Mouse (Mus musculus) c-Kit-positive CD71-negative TER-119-negative erythroid progenitor cells, embryonic 14.5 days (primary cell): ENCODE measurements around the gene Stat5a.

ENCODE experiments used
- DNase-seq: peaks from one replicate; pipeline ENCODE4 v3.0.0-alpha.2; 2013; ENCODE audit warnings: low read depth

Gene Stat5a

DNA sequence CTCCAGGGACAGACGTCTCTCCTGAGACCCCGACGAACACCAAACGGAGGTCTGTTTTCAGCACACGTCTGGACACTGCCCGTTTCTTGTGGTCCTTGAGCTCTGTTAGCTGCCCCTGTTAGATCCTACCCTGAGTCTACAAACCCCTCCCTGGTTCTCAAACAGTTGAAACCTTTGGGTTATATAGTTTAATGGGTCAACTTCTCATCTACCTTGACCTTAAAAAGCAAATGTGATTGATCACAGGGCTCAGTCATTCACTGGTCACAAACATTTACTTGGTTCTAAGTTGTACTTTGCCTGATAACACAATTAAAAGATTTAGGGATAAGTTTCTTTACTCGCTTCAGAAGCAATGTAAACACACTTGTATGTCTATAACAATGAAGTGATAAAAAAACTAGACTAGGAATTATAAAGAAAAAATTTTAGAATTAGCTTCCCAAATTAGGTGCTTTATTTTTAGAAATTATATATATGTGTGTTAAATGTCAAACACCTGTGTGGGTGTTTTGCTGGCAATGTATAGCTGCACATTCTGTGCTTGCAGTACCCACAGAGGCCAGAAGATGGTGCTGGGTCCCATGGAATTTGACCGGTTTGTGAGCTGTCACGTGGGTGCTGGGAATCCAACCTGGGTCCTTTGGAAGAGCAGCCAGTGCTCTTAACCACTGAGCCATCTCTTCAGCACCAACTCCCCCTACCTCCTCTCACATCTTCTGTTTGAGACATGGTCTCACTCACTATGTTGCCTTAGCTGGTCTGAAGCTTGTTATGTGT, 22.0 kb upstream of the Stat5a start:
- DNase-seq, result no peak

DNA sequence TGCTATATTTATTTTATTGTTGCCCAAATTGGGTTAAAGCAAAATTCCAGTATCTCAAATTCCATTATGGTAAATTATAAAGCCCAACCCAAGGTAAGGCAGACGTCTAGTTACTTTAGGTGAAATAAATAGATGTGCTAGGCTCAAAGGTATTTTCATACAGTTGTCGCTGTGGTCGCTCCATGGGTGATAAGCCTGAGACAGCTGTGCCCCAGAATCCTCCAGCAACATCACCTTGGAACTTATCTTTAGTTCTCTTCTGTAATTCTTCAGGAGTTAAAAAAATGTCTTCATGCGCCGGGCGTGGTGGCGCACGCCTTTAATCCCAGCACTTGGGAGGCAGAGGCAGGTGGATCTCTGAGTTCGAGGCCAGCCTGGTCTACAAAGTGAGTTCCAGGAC, 20.3 kb upstream of the Stat5a start:
- DNase-seq, result no peak

- no peak for DNase-seq
These were observed 19.6 kb upstream of the Stat5a start for GRCm38 (mm10) chr11:100839523-100839922.

DNA sequence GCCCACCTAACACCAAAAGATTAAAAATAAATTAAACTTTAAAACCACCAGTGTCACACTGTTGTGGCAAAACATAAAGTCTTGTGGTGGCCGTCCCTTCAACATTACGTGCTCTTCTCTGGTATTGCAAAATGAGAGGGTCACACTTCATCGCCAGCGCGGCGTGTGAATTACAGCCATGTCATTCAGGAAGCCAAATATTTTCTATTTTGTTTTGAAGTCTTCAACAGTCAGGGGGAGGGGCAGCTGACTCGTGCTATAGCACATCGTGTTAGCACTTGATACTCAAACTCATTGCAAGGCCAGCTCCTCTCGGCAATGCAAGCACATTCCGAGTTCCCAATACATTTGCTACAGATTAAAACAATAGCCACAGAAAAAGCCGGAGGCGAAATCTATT, 18.3 kb upstream of the Stat5a start:
- DNase-seq, result no peak

DNA sequence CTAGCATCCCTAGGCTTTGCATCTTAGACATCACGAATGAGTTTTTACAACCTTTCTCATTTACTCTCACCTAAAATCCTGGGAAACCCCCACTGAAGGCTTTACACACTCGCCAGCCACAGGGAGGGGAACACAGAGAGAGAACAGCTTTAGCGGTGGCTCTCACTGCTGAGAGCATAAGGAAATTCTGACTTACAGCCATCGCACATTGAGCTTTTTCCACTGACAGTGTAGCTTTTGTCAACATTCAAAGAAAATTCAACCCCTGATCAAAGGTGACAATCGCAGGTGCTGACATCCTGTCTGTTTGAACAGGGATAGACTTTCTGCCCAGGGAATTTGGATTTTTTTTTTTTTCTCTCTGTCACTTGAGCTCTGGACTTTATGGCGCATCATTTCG, 17.1 kb upstream of the Stat5a start:
- DNase-seq, result no peak

- DNase-seq, result no peak
These were observed 16.0 kb upstream of the Stat5a start for GRCm38 (mm10) chr11:100843070-100843669.

DNA sequence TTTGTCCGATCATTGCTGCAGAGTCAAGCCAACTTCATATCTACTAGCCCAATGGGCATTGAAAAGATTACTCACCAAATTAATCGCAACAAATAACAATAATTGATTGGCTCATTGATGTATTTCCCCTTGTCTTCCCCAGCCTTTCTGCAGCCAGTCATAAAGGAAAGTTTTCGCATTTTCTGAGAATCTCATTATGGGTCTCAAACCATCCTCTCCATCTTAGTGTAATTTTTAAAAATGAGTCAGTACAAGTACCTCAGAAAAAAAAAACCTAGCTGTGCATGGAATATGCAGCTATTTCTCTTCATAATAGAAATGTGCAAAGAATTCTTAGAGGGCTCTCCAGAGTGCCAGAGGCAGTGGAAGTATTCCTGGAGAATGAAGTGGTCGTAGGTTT, 15.0 kb upstream of the Stat5a start:
- DNase-seq, result no peak

DNA sequence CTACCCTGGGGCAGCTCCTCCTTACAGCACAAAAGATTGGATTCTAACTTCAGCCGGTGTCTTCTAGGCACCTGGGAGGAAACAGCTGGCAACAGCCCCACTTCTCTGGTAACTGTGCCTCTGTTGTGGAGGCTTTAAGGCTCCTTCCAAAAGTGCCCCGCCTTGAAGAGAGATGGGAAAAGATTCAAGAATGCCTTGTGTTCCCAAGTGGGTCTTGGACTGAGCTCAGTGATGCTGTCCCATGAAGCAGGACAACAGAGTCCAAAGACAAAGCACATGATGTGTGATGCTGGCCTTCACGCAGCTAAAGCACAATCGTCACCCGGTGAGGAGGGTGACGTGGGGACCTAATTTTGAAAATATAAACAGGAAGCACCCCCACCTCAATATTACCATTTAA, 13.4 kb upstream of the Stat5a start:
- no peak for DNase-seq

DNA sequence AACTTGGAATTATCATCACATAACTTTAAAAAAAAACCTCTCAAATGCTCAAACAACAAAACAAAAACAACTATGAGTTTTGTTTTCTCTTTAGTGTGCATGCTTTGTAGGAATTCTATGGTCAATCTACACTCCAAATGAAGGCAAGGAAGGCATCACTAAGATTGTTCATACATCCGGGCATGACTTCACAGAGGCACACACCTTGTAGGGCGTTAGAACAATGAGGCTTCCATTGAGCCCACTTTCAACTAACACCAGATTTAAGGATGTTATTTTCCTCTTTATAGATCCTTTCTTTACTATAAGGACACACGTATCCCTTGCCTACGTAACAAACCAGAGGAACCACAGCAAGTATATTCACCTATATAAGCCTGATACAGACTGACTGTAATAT, 11.6 kb upstream of the Stat5a start:
- DNase-seq, result no peak

DNA sequence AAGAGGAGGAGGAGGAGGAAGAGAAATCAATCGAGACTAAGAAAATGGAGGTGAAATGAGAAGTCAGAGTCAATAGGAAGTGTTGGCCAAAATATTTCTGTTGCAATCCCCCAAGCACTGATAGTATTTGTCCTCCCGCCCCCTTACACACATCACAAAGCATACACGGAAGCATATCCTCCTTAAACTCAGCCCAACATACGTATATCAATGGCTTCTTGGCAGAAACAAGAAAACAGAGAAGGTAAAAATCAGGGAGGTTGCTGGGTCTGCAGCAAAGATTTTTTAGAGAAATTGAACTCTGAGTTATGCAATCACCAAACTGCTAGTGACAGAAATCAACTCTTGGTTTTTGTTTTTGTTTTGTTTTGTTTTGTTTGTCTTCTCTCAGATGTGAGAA, 11.1 kb upstream of the Stat5a start:
- DNase-seq, result no peak

DNA sequence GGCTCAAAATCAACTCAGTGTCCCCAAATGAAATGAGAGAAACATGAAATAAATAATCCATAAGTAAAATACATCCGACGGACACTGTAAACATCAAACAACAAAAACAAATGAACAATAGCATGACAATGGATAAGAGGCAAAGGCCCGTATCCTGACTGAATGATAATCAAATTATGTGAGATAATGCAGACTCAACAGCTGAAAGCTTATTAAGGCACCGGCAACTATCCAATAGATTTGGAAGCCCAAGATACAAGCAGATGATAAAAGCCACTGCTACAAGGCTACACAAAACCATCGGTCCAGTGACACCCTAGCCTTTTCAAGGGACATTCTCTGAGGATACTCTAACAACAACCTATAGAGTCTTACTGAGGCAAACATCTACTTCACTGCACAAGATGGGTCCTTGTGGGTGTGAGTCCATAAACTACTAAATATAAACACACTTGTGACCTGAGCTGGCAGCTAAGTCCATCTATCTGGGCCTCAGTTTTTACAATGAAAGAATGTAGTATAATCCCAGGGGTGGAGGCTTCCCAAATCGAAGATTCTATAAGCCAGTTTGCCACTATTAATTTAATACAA, 10.3 kb upstream of the Stat5a start:
- no peak for DNase-seq

- no peak for DNase-seq
These were observed 9.6 kb upstream of the Stat5a start for GRCm38 (mm10) chr11:100849456-100850037.

DNA sequence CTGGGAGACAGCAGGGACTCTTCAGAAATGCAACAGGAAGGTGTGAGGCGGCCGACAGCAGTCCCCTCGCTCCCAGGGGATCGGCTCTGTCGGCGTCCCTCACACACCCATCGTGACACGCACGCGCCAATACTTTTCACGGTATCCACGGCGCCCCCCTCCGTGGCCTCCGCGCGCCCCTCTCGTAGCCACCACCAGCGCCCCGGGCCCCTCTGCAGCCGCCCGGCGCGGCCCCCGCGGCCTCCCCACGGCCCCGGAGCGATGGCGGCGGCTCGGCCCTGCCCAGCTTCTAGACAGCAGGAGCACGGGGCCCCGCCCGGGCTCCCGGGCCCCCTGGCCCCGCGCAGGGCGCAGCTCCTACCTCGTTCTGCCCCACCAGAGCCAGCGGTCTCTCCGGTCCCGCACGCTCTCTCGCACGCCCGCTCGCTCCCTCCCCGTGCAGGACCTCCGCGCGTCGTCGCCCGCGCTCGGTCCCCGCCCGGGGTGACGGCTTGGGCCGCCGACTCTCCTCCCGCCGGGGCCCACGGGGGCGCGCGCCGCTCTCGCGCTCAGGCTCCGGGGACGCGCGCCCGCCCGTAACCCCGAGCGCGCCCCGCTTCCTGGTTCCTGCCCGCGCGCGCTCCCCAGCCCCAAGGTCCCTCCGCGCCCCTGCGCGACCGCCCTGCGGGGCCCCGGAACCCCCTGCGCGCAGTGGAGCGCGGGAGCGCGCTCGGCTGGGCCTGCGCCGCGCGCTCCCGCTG, 8.9 kb upstream of the Stat5a start, which contains the start of gene Stat5b:
Gene Stat5b, minus strand, starts transcription at position 687 of the 740 bp plus-strand sequence.
- no peak for DNase-seq

GRCm38 (mm10) chr11:100850778-100851528, 8.2 kb upstream of the Stat5a start:
- no peak for DNase-seq

GRCm38 (mm10) chr11:100852088-100852487, 7.1 kb upstream of the Stat5a start:
- DNase-seq, result no peak

DNA sequence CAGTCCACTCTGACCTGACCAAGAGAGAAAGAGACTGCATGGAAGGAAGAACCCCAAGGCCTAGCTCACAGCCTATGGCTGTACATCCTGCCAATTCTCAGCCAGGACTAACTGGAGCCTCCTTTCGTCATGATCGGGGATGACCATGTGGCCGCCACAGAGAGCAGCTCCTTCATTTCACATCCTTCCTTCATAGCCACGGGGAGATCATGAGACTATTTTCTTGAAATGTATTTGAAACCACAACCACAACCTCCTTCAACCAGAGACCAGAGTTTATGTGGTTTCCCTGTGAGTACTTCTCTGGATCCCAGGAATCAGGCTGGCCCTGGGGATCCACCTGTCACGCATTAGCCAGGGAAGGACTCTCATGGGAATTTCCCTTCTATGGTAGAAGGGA, 6.1 kb upstream of the Stat5a start:
- no peak for DNase-seq

DNA sequence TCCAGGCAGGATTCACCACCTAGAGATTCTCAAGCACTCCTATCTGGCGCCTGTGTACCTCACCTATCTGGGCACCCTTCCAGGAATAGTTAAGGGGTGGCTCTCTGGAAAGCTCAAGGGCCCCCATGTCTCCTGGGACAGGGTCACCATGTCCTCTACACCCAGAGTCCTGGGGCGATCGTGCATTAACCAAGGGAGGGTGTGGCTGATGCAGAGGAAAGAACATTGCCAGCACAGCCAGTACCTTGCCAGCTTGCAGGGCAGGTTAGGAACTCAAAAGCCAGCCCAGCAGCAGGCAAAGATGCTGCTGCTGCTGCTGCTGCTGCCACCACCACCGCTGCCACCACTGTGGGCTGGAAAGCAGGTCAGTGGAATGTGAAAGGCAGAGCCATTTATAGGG, 4.9 kb upstream of the Stat5a start:
- no peak for DNase-seq

DNA sequence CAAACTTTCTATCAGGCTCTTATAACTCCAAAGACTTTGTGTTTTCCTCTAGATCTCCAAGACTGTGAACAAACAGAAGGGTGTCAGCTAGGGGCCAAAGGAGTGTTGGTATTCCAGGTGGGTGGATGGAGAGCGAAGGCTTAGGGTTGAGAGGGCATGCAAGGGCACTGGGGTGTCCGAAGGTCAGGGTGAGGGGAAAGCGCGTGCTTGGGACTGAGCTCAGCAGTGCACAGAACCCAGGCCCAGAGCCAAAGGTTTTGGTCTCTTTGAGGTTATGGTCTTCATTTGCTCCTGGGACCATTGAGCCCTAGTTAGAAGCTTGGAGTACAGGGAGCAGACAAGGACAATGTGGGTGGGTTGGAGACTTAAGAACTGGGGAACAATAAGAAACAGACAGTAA, 4.0 kb upstream of the Stat5a start:
- DNase-seq, result no peak

GRCm38 (mm10) chr11:100857960-100858359, 1.2 kb upstream of the Stat5a start:
- no peak for DNase-seq

DNA sequence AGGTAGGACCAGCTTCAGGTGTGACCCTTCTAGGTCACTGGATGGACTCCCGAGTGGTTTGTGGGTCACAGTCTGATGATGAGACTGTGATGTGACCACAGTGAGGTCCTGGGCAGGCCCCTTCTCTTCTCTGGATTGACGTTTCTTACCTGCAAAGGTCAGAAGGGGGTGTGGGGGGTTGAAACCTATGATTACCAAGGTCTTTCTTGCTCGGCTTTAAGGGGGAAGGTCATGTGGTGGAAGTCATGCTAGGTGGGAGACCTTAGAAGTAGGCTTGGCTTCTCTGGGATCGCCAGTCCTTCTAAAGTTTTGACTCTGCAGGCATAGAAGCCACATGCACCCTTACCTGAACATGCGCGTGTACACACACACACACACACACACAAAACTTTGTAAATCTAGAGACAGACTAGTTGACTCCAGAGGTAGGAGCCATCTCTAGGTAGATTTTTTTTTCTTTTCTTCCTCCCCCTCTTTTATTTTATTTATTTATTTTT, 476 bp downstream of the Stat5a start:
- DNase-seq, result no peak
